Mouse (Mus musculus): ENCODE measurements around the gene Lrrc27. TPM values are rescaled to one million over a fixed set of nuclear protein-coding genes. Genes with fewer than 3 reads are reported as not detected.

Lrrc27 gene
- total RNA-seq (2021): 1 to 10 TPM; 2.0 to 2.2 TPM
- long read RNA-seq, experiment 1, partial matches to known transcripts: 0 of 4 reads
- long read RNA-seq, experiment 1, other reads (novel, unspliced or antisense): 4 of 4 reads
- long read RNA-seq, experiment 2, partial matches to known transcripts: 2 of 10 reads
- long read RNA-seq, experiment 2, other reads (novel, unspliced or antisense): 7 of 10 reads

DNA sequence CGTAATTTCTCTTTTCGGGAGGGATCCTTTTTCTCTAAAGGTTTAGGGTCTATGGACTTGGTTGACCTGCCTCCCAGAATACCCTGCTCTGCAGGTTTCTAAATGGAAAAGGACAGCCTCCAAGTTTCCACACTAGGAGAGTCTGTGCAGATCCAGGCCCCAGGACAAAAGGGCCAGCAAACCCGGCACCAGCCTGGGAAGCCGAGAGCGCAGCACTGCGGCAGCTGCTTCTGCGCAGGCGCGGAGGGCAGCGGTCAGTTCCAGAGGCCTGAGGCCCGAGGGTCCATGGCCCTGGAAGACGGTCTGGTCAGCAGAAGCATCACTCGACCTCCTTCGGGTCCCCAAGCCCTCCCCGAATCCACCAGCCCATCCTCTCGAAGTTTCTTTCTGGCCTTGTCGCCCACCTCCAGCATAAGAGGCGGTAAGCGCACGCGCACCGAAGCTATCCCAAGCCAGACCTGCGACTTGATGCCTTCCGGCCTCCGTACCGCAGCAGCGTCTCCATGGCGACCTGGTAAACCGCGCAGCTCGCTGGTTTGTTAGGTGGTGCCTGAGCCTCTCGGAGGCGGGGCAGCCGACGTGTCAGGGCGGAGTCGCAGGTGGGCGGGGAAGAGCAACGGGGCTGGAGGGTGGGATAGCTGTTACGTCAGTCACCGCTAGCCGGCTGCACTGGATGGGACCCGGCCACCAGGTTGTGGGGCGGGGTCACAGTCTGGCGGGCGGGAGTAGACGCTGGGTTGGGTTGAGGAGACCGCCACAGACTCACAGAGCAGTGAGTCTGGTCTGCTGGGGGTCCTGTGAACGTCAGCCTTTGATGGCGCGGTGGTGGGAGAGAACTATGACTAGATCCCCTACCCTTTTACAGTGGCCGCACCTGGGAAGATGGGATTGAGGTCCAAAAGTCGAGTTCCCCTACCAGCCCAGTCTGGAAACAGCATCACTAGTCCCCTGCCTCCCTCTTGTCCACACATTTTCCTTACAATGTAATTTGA is at the start of gene Lrrc27, which contains the start of gene Stk32c:
Gene Lrrc27 (plus strand): TSS at position 235 of the 992 bp plus-strand sequence.
Gene Stk32c (minus strand): TSS at position 554 of the 992 bp plus-strand sequence.
- DNase-seq (ENCODE audit: low spot score in 2 of 2): peak; percentile 87 to 97

DNA sequence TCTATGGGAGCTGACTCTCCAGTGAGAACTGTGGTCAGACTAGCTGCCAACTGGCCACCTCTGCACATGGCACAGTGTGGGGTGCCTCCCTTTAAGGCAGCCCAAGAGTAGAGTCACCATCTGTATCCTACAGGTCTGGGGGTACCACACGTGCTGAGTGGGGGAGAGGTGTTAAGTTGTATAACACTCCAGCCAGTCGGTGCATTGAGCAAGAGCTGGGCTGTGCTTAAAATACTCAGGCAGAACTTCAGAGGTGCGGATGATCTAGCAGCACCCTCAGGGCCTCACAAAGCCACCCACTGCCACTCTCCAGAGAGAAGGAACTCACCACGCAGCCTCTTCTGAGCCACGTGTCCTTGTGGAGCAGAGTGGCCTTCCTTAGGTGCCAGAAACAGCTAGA is 48.4 kb upstream of the Lrrc27 start:
- DNase-seq (ENCODE audit: low spot score in 2 of 2): no peak

DNA sequence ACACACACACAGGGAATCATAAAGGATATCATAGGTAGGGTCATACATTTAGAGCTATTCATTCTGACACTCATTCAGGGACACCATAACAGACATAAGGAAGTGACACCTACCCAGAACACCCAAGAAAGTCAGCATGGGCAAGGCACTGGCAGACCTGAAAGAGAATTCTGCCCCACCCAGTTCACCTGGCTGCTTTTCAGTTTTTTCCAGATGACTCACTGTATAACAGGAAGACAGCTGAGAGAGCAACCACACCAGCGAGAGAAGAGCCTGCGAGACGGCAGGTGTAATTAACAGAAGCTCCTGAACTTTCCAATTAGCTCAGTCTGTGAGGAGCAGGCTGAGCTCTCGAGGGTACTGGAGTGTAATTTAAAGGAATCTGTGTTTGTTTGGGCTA is 43.6 kb upstream of the Lrrc27 start:
- no peak for DNase-seq (ENCODE audit: low spot score in 2 of 2)

DNA sequence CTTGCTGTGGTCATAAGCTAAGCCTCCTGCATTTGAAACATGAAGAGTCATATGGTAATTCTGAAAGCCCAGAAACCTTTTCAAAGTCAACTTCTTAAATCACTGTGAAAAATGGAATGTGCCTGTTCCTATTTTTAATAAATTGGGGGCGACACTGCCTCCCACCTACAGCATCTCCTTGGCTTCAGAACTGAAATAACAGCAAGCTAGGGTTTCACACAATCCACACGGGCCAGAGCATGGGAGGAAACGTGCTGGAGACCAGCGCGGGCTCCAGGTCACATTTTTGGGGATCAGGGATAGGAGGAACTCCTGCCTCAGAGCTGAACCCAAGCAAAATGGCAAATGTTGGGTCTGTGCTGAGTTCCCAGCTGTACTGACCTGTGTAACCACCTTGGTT is 33.5 kb upstream of the Lrrc27 start:
- DNase-seq (ENCODE audit: low spot score in 2 of 2): no peak

DNA sequence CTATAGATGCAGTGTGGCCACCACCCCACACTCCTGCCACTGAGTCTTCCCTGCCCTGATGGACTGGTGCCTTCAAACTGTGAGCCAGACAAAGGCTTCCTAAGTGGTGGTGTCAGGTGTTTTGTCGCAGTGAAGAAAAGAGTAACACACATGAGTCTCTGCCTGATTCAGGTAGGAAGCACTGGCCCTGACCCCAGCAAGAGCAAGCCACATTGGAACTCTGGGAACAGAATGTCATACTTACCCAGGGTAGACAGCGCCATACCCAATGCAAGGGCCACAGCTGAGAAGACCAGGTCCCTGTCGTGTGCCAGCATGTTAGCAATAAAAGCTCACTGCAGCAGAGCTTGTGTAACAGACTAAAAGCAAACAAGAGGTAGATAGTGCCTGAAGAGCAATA is 32.7 kb upstream of the Lrrc27 start:
- no peak for DNase-seq (ENCODE audit: low spot score in 2 of 2)

DNA sequence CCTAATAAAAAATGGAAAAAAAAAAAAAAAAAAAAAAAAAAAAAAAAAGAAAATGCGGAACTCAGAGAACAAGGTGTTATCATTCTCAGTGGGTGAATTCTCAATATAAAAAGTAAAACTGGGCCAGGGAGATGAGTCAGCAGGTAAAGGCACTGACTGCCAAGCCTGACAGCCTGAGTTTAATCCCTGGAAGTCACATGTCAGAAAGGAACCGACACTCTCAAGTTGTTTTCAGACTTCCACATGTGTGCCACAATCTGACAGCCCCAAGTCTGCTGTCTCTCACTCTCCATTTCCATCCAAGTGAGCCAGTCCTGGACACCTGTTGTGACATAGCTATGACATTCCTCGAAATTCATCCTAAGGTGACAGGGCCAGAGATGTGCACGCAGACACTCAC is 28.4 kb upstream of the Lrrc27 start:
- DNase-seq (ENCODE audit: low spot score in 2 of 2): no peak

DNA sequence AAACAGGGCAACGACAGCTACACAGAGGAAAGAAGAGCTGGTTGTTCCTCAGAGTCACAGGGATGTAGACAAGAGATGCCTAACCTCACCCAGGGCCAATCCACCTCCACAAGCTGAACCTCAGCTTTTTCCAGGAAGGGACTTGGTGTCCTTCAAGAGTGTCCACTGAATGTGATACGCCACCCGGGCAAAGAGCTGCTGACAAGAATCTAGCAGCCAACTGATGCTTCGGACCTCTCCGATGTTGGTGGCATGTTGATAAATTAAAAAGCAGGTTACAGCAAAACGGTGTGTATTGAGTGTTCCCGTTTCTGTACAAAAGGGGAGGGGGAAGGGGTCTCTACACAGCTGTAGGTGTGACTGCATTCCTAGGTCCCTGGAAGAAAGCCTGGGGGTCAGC is 27.9 kb upstream of the Lrrc27 start:
- DNase-seq (ENCODE audit: low spot score in 2 of 2): no peak

DNA sequence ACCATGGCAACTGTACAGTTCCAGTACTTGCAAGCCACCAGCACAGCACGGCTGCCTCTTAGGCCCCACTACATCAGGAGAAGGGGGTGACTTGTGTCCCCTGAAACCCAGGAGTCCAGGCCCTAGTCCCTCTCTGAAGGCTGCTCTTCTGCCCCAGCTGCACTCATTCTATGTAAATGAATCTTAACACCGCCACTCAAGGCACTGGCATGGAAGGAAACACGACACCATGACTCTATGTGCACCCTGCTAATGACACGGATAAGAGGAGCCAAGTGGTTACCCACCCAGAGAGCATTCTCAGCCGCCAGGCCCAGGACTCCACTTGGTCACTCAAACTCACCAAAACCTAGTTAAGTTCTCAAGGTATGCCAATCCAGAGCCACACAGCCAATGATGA is 26.8 kb upstream of the Lrrc27 start:
- DNase-seq (ENCODE audit: low spot score in 2 of 2): no peak

DNA sequence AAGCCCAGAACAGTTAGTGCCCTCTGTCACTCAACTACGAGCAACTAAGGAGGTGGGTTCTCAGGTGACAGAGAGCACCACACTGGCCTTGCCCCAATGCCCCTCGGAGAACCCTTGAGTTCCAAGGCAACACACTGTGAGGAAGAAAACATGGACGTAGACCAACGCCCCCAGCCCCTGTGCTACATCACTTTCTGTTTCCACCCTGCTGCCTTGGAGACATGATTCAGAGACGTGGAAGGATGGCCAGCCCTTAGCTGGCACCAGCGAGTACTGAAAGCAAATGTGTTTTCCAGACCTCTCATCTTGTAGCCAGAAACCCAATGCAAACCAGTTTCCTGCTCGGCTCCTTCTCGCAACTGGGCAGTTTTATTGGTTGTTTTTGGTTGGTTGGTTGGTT is 26.4 kb upstream of the Lrrc27 start:
- no peak for DNase-seq (ENCODE audit: low spot score in 2 of 2)

DNA sequence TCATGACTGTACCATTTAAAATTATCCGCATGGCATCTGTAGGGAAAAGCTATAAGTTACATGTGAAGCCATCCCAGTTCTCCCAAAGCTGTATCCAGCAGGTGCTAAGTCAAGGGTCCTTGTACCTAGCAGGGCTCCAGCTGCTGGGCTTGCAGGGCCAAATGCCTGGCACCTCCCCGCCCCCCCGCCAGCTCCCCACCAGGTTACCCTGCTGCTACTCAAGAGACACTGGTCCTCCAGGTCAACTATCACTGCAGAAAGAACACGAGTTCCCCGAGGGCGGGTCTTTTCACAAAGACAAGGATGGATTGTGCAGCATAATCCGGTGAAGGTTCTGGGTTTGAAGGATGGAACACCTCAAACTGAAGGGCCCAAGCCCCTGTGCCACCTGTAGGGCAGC is 25.5 kb upstream of the Lrrc27 start:
- DNase-seq (ENCODE audit: low spot score in 2 of 2): no peak

DNA sequence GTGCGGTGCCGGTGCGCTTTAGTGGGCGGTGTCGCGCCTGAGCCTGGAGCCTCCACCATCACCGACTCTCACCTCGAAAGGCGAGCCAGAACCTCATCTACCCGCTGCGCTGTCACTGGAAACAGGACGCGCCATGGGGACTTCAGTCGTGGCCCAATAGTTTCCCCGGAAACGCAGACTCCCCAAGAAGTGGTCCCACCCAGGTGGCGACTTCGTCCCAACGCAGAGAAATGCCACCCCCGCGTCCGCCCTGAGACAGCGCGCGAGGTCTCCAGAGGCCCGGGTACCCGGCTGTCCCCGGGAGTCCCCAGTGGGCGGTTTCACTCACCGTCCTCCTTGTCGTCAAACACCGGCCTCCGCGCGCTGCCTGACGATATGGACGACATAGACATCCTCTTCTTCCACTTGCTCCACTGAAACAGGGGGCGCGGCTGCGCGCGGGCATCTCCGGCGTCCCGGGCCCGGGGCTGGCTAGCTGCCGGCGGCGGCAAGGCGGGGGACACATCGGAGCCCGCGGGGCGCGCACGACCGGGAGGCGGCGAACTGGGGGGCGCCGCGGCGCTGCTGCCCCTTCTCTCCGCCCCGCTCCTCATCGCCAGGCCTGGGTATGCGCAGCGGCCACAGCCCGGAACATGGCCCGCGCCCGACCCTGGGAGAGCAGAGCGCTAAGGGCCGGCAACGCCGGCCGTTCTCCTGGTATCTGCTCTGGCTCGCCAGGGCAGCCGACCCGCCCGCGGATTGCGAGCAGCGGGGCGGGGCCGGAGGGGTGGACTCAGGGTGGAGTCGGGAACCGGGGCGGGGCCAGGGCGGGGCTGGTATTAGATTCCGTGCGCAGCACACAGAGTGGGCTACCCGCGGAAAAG is 24.8 kb upstream of the Lrrc27 start:
- DNase-seq (ENCODE audit: low spot score in 2 of 2): peak; percentile 75 to 83

DNA sequence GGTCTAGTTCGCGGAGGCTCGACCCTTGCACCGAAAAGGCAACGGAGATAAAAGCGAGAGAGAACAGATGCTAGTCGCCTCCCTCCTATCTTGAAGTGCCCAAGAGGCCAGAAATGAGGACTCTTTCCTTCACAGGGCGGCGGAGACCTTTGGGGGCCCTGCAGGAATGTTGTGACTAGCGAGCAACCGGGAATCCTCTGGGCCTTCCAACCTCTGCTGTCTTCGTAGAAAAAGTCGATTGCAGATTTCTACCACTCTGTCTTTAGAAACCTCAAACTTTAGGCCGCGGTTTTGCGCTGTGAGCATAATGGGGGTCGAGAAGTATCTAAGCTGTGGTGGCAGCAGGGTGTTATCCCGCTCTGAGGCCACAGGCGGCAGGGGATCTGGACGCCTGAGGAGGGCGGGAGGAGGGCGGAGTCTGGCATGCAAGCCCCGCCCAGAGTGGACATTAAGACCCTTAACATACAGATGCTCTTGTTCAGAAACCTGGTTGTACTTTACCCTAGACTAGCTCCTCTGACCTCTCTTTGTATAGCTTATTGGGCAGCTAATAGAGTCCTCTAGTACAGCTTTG is 24.1 kb upstream of the Lrrc27 start:
- peak in 1 of 2 experiments; percentile 39 for DNase-seq (ENCODE audit: low spot score in 2 of 2)

DNA sequence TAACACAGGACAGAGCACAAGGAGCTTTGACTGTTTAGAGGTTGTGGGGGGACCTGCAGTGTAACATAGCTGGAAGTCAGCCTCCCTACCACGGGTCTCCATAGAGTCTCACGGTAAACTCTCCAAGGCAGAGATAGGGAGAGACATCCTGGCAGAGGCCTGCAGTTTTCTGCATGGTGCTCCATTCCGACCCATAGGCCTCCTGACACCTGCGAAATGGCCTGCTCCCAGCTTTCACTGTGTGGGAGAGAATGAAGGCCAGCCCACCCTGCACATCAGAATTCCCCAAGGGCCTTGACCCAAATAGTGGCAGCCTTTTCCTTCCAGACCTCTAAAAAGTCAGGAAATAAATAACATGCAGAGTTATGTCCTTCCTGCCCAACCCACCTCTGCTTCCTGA is 22.2 kb upstream of the Lrrc27 start:
- no peak for DNase-seq (ENCODE audit: low spot score in 2 of 2)

DNA sequence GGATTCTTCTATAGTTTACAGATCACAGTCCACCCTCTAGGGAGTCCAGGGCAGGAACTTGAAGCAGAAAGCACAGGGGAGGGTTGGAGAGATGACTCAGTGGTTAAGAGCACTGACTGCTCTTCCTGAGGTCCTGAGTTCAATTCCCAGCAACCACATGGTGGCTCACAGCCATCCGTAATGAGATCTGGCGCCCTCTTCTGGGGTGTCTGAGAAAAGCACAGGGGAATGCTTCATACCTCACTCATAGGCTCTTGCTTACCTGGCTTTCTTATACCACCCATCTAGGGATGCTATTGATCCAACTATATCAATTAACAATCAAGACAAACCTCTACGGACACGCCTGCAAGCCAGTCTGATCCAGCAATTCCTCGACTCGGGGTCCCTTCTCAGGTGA is 21.2 kb upstream of the Lrrc27 start:
- DNase-seq (ENCODE audit: low spot score in 2 of 2): no peak

DNA sequence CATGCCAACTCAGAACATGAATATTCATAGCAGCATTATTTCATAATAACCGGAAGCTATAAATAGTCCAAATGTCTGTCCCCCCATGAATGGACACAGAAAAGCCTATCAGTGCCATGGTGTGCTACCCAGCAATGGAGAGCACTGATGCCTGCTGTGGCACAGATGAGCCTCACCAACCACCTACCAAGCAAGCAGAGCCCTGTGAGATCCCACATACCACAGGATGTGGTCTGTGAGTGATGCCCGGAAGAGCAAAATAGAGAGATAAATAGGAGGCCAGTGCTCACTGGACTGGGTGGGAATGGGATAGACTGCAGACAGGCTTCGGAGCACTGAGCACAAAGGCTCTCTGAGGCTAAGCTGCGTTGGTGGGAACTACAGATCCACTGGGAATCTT is 15.8 kb upstream of the Lrrc27 start:
- no peak for DNase-seq (ENCODE audit: low spot score in 2 of 2)

DNA sequence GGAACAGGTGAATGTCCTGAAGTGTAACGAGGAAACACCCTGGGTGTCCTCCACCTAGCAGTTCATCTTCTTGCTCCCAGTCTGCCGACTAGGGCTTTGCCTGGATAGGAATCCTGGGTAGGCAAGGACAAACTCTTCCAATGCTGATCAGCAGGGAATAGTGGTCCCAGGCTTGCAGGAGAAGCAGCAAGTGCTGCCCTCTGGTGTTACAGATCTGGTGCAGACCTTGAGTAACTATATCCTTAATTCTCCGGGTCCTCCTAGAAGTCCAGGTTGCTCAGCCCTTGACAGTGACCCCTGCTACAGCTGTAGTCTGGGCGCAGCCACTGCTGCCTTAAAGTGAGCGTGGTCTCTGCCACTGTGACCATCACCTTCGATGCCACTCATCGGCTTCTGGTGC is 12.7 kb upstream of the Lrrc27 start:
- DNase-seq (ENCODE audit: low spot score in 2 of 2): peak in 1 of 2 experiments; percentile 66

DNA sequence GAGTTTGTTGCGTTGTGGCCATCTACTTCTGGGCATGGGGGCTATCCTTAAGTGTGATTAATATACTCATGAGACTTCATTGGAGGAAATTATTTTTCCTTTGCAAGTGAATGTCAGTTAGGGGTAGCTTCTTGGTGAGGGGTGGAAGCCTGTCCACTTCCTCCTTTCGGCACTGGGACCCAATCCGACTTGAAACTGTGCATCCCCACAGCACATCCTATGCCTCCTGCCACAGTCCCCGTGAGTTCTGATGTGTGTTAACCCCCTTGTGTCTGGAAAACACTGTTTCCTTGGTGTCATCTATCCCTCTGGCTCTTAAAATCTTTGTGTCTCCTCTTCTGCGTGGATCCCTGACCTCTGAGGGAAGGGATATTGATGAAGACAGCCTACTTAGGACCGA is 11.6 kb upstream of the Lrrc27 start:
- no peak for DNase-seq (ENCODE audit: low spot score in 2 of 2)

DNA sequence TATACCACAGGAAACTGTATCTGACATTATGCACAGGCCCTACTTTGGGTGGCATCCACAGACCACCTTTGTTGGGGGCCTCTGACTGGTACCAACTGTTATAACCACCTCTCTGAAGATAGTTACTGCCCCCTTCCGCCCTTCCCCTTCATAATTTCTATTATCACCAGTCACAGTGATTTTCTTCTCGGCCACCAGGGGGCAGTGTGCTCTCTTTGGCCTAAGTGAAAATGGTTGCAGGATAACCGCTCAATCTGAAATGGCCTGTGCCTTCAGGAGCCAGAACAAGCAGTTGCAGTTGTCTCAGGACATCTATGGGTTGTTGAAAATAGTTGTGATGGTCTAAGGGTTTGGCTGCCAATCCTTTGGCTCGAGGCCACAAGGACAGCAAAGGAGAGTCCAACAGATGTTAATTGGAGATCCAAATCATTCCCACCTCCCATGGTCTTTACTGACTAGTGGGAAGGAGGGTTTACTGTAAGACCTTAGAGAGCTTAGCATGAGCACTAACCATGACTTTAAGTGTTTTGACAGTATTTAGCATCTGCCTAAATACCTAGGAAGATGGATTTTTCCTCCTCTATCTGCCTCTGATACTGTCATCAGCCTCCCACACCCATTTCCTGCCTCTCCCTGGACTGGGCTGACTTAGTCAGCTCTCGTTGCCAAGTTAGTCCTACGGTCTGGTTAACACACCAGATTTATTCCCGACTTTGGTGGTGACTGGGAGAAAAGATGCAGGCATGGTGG is 4.6 kb upstream of the Lrrc27 start:
- DNase-seq (ENCODE audit: low spot score in 2 of 2): peak in 1 of 2 experiments; percentile 37

DNA sequence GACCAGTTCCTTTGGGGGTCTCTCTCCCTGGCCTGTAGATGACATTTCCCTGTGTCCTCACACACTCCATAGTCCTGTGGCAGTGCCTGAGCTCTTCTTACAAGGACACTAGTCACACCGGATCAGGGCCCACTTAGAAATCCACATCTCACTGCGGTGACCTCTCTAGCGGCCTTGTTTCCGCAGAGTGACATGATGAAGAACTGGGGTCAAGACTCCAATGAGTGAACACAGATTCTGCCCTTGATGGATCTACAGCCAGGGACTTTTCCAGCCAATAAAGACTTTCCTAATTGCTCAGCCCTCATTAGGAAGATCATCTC is 4.1 kb upstream of the Lrrc27 start:
- DNase-seq (ENCODE audit: low spot score in 2 of 2): no peak

DNA sequence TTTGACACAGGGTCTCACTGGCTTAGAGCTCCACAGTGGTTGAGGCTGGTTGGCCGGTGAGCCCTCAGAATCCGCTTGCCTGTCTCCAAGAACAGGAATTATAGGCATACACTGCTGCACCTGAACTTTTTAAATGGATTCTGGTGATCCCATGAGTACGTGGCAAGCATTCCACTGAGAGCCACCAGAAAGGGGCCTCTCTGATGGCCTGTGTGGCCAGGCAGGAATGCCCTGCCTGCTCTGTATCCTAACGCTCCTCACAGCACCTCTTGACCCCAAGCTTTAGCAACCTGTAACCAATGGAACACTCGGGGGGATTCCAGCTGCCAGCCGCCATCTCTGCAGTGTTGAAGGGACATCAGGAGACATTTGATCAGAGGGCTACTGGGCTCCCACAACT is 1.0 kb upstream of the Lrrc27 start:
- peak in 1 of 2 experiments; percentile 10 for DNase-seq (ENCODE audit: low spot score in 2 of 2)

DNA sequence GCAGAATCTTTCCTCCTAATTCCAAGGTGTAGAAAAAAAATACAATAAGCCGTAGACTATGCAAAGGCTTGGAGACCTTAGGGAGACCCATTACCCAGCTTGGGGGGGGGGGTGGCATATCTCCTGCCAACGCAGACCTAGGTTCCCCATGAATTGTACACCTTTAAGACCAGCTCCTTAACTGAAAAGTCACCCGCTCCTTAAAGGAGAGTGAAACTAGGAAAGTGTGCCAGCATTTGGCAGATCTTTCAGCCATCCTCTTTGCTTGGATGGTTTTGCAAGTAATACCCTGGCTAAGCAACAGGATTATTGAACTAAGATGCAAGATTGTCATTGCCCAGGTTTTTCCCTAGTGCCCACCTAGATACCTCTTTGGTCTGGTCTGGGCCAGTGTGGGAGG is 963 bp downstream of the Lrrc27 start:
- no peak for DNase-seq (ENCODE audit: low spot score in 2 of 2)

Measured in gastrocnemius, postnatal 4 days (tissue).